Mouse (Mus musculus) small intestine, adult 2 months (tissue): Measurements from ENCODE around the gene Gstz1.

Experiments used
- CTCF ChIP-seq: fragments of 200-500 bp; IDR thresholded peaks from 2 replicates; pipeline ENCODE4 v1.5.1; 2012; ENCODE audit warnings: low read depth, mild to moderate bottlenecking, control low read depth, inconsistent platforms, low read length, moderate library complexity, mixed read lengths; ENCODE audit not compliant: insufficient replicate concordance, insufficient read length; ENCODE audit errors: extremely low read depth
- POLR2A ChIP-seq: fragments of 200-500 bp; IDR thresholded peaks from 2 replicates; pipeline ENCODE4 v1.6.1; 2012; ENCODE audit warnings: low read depth, mild to moderate bottlenecking, control low read depth, inconsistent platforms, low read length, moderate library complexity

DNA sequence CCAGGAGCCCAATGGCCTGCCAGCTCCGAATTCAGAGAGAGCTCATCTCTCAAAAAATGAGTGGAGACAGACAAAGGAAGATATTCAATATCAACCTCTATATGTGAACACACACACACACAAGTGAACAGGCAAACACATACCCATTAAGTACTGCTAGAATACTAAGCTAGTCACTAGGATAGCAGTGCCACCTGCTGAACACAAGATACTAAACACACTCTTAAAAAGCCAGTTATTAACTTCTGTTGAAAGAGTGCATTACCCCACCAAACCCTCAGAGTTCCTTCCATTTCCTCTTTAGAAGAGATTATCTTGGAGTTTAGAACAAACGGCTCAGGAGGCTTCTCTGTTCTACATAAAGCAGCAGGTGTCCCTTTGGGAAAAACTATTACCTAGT, 4.8 kb upstream of the Gstz1 start:
- TF ChIP-seq POLR2A, result no peak
- no peak for TF ChIP-seq CTCF
